Mouse (Mus musculus): Measurements from ENCODE around the gene Cxcl3.
"Not testable (repeated sequence)": the region's sequence is repeated elsewhere in the genome, so short reads cannot be mapped to it uniquely, and the experiment has no call there.

Gene Cxcl3

GRCm38 (mm10) chr5:90775562-90775961 is 10.3 kb upstream of the Cxcl3 start:
- no peaks in the 10 kb centered on the region for H3K27me3 ChIP-seq (ENCODE audit: control insufficient read depth, insufficient read depth, low read length, poor library complexity, severe bottlenecking)
- DNase-seq (ENCODE audit: low read depth, low spot score): no peak
- no peaks in the 10 kb centered on the region for H3K36me3 ChIP-seq (ENCODE audit: control insufficient read depth, insufficient read depth, low read length, poor library complexity, severe bottlenecking)

- no peak for DNase-seq (ENCODE audit: low read depth, low spot score)
- H3K36me3 ChIP-seq (ENCODE audit: control insufficient read depth, insufficient read depth, low read length, poor library complexity, severe bottlenecking): no peaks in the 10 kb centered on the region
- H3K27me3 ChIP-seq (ENCODE audit: control insufficient read depth, insufficient read depth, low read length, poor library complexity, severe bottlenecking): no peaks in the 10 kb centered on the region
Observed at GRCm38 (mm10) chr5:90777621-90778020, 8.3 kb upstream of the Cxcl3 start.

- DNase-seq (ENCODE audit: low read depth, low spot score): no peak
- H3K27me3 ChIP-seq (ENCODE audit: control insufficient read depth, insufficient read depth, low read length, poor library complexity, severe bottlenecking): no peaks in the 10 kb centered on the region
- no peaks in the 10 kb centered on the region for H3K36me3 ChIP-seq (ENCODE audit: control insufficient read depth, insufficient read depth, low read length, poor library complexity, severe bottlenecking)
Observed at GRCm38 (mm10) chr5:90778856-90779255, 7.0 kb upstream of the Cxcl3 start.

GRCm38 (mm10) chr5:90783697-90784096 is 2.2 kb upstream of the Cxcl3 start:
- Histone ChIP-seq H3K36me3 (ENCODE audit: control insufficient read depth, insufficient read depth, low read length, poor library complexity, severe bottlenecking) (no peaks in the 10 kb centered on the region), H3K27me3 (ENCODE audit: control insufficient read depth, insufficient read depth, low read length, poor library complexity, severe bottlenecking) (no peaks in the 10 kb centered on the region)
- DNase-seq (ENCODE audit: low read depth, low spot score): no peak

DNA sequence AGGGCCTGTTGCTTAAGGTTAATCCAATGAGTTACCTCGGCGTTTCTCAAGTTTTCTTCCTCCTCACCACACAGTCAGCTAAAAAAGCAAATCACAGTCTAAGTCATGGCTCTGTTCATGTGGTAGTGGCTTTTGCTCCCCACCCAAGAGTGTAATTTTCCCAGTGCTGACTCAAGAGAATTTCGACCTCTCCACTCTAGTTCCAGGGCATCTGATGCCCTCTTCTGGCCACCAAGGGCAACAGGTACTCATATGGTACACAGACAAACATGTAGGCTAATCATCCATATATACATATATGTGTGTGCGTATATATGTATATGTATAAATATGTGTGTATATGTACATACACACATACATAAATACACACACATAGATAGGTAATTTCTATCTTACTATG is 2.2 kb downstream of the Cxcl3 start:
- no peak for DNase-seq (ENCODE audit: low read depth, low spot score)
- no peaks in the 10 kb centered on the region for H3K36me3 ChIP-seq (ENCODE audit: control insufficient read depth, insufficient read depth, low read length, poor library complexity, severe bottlenecking)
- H3K27me3 ChIP-seq (ENCODE audit: control insufficient read depth, insufficient read depth, low read length, poor library complexity, severe bottlenecking): no peaks in the 10 kb centered on the region

DNA sequence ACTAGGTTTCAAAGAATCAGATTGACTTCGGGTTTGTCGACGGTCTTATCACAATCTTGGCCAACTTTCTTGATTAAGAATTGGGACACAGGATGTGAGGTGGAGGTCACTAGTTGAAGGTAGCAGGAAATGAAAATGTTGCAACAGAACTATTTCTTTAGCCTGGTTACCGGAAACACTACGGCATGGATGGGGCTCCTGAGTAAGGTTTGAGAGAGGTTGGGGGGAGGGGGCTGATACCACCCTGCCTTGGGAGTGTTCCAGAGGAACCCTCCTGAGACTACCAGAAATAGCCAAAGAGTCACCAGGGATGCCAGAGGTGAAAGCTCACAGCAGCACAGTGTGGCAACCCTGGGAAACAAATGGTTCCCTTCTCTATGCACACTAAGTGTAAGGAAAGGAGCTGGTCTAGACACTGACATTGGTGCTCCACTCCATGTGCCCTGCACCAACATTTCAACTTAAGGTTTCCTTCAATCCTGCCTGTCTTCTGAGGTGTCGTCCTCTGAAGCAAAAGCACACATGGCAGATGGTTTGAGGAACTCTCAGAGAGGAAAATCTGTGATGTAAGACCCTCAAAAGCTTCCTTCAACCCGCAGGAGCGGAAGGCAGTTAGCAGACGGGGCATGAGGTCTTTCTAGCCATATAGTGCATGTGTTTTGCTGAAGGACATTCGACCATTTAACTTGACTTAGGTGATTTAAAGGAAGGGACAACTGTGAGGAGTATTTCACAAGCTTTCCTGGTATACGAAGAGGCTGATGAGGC is 3.6 kb downstream of the Cxcl3 start:
- DNase-seq (ENCODE audit: low read depth, low spot score): no peak
- H3K27me3 ChIP-seq (ENCODE audit: control insufficient read depth, insufficient read depth, low read length, poor library complexity, severe bottlenecking): no peaks in the 10 kb centered on the region
- H3K36me3 ChIP-seq (ENCODE audit: control insufficient read depth, insufficient read depth, low read length, poor library complexity, severe bottlenecking): no peaks in the 10 kb centered on the region

- Histone ChIP-seq H3K27me3 (ENCODE audit: control insufficient read depth, insufficient read depth, low read length, poor library complexity, severe bottlenecking) (no peaks in the 10 kb centered on the region), H3K36me3 (ENCODE audit: control insufficient read depth, insufficient read depth, low read length, poor library complexity, severe bottlenecking) (no peaks in the 10 kb centered on the region)
- no peak for DNase-seq (ENCODE audit: low read depth, low spot score)
Observed at GRCm38 (mm10) chr5:90790074-90790502, 4.2 kb downstream of the Cxcl3 start.

GRCm38 (mm10) chr5:90794195-90794625 is 8.3 kb downstream of the Cxcl3 start, which contains the start of gene Cxcl15:
TSS of gene Cxcl15 (plus strand) at chr5:90794534.
- Histone ChIP-seq H3K27me3 (ENCODE audit: control insufficient read depth, insufficient read depth, low read length, poor library complexity, severe bottlenecking) (no peaks in the 10 kb centered on the region), H3K36me3 (ENCODE audit: control insufficient read depth, insufficient read depth, low read length, poor library complexity, severe bottlenecking) (no peaks in the 10 kb centered on the region)
- DNase-seq (ENCODE audit: low read depth, low spot score): no peak

GRCm38 (mm10) chr5:90795392-90795791 is 9.5 kb downstream of the Cxcl3 start:
- H3K36me3 ChIP-seq (ENCODE audit: control insufficient read depth, insufficient read depth, low read length, poor library complexity, severe bottlenecking); DNase-seq (ENCODE audit: low read depth, low spot score); H3K27me3 ChIP-seq (ENCODE audit: control insufficient read depth, insufficient read depth, low read length, poor library complexity, severe bottlenecking): not testable (repeated sequence)

DNA sequence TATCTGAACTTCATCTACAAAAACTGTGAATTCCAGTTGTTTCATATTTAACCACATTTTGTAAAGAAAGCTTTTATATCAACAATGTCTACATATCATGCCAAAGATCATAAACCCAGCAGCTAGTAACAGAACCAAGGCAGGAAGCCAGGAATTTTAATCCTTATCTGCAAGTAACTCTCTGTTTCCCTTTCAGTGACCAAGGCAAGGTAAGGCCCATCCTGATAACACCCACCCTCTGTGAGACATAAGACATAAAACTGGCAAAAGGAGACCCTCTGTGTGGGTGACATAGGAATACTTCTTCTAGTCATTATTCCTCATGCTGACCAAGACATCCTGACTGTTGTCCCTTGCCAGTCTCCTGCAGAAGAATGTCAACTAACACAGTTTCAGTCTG is 18.7 kb downstream of the Cxcl3 start:
- no peaks in the 10 kb centered on the region for H3K27me3 ChIP-seq (ENCODE audit: control insufficient read depth, insufficient read depth, low read length, poor library complexity, severe bottlenecking)
- DNase-seq (ENCODE audit: low read depth, low spot score): no peak
- H3K36me3 ChIP-seq (ENCODE audit: control insufficient read depth, insufficient read depth, low read length, poor library complexity, severe bottlenecking): no peaks in the 10 kb centered on the region

GRCm38 (mm10) chr5:90806050-90806449 is 20.1 kb downstream of the Cxcl3 start:
- DNase-seq (ENCODE audit: low read depth, low spot score): no peak
- H3K27me3 ChIP-seq (ENCODE audit: control insufficient read depth, insufficient read depth, low read length, poor library complexity, severe bottlenecking): no peaks in the 10 kb centered on the region
- no peaks in the 10 kb centered on the region for H3K36me3 ChIP-seq (ENCODE audit: control insufficient read depth, insufficient read depth, low read length, poor library complexity, severe bottlenecking)

GRCm38 (mm10) chr5:90807176-90807950 is 21.5 kb downstream of the Cxcl3 start:
- DNase-seq (ENCODE audit: low read depth, low spot score): no peak
- H3K36me3 ChIP-seq (ENCODE audit: control insufficient read depth, insufficient read depth, low read length, poor library complexity, severe bottlenecking): no peaks in the 10 kb centered on the region
- H3K27me3 ChIP-seq (ENCODE audit: control insufficient read depth, insufficient read depth, low read length, poor library complexity, severe bottlenecking): no peaks in the 10 kb centered on the region

GRCm38 (mm10) chr5:90819756-90820155 is 33.9 kb downstream of the Cxcl3 start:
- no peak for DNase-seq (ENCODE audit: low read depth, low spot score)
- no peaks in the 10 kb centered on the region for H3K27me3 ChIP-seq (ENCODE audit: control insufficient read depth, insufficient read depth, low read length, poor library complexity, severe bottlenecking)
- H3K36me3 ChIP-seq (ENCODE audit: control insufficient read depth, insufficient read depth, low read length, poor library complexity, severe bottlenecking): no peaks in the 10 kb centered on the region

- no peak for DNase-seq (ENCODE audit: low read depth, low spot score)
- no peaks in the 10 kb centered on the region for H3K27me3 ChIP-seq (ENCODE audit: control insufficient read depth, insufficient read depth, low read length, poor library complexity, severe bottlenecking)
- H3K36me3 ChIP-seq (ENCODE audit: control insufficient read depth, insufficient read depth, low read length, poor library complexity, severe bottlenecking): no peaks in the 10 kb centered on the region
Observed at GRCm38 (mm10) chr5:90832145-90832767, 46.4 kb downstream of the Cxcl3 start.
